Mouse (Mus musculus): ENCODE measurements around the gene Incenp.
A peak's percentile ranks its signal among the peaks of the same experiment; 100 is the strongest.
"Not testable (repeated sequence)": the region's sequence is repeated elsewhere in the genome, so short reads cannot be mapped to it uniquely, and the experiment has no call there.

Incenp gene

DNA sequence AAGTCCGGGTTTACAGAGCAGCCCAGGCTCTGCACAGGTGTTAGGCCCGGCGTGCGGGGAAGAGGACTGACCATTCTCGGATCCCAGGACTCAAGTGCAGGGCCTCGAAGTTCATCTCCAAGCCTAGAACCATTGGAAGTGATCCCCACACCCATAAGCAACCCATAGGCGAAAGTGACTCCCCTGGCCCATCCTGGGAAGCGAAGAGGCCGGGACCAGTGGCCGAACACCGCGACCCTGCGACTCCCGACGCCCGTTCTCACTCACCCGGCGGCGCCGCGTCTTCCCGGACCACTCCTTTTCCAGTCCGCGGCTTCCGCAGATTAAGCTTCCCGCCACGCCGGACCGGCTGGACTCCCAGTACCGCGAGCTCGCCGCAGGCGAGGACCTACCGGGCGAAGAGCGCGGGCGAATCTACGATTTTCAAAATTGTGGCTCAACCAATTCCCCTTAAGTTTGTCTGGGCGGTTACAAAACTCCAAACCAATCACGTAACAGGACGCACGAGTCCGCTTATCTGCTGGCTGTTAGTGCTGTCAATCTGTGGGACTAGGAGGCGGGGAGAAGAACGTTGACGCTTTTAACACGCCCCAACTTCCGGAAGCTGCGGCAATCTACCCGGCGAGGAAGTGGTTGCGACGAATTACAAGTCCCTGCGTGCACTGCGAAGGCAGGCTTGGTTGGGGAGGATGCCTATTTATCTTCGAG is at the start of gene Incenp:
Gene Incenp (minus strand): TSS at position 480 of the 708 bp plus-strand sequence.
- peak; percentile 90 to 92 for DNase-seq (ENCODE audit: low spot score in 2 of 2)

- no peak for DNase-seq (ENCODE audit: low spot score in 2 of 2)
Measured at GRCm38 (mm10) chr19:9946986-9947385, 47.6 kb upstream of the Incenp start.

GRCm38 (mm10) chr19:9945800-9946564 is 46.6 kb upstream of the Incenp start:
- no peak for DNase-seq (ENCODE audit: low spot score in 2 of 2)

DNA sequence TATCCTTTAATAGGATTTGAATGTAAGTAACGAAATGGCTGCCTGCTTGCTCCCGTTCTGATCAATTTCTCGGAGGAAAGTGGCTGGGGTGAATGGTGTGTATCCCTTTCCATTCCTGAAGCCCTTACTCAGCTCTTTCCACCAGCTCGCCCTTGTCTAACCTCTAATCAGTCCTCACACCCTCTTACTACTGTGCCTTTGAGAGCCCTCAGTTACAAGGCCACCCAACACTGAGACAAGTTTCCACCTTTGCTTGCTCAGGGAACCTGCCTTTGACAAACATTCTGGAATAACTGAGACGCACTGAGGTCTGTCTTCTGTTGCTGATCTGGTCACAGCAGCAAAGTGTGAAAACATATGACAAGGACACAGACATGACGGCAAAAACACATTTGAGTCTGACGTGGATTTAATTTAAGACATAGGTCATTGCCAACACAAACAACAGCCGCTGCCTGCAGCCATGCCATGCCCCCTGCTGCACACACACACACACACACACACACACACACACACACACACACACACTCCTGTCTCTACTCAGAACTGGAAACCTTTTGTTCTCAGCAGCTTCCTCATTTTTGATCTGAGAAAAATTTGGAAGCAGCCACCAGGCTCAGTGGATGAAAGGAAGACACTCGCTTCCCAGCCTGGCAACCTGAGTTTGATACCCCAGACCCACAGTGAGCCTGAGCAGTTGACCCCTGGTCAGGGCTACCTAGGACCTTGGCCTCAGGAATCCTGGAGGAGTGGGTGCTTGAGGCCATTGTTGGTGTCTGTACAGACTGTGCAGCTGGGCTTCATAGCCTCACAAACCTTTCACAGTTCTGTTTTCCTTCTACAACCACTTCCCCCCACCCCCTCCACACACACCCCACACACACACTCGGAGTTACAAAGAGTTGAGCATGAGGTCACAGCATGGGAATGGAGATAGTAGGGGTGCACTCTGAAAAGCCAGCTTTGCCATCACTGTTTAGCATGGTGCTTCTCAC is 43.5 kb upstream of the Incenp start:
- DNase-seq (ENCODE audit: low spot score in 2 of 2), result no peak

DNA sequence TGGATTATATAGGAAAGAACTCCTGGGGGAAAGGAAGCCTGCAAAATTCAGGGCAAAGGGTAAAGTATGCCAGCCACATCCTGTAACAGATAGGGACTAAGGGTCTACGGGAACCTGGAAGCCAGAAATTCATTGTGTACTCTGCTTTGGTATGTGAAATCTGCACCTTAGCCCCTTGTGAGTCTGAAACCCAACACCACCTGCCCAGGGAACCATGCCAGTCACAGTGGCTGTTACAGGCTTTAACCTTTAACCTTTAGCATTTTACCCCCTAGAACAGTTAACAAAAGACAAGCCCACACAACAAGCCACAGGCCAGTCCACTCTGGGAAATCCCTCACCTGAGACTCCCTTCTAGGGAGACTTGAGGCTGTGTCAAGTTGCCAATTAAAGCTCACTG is 42.5 kb upstream of the Incenp start:
- no peak for DNase-seq (ENCODE audit: low spot score in 2 of 2)

DNA sequence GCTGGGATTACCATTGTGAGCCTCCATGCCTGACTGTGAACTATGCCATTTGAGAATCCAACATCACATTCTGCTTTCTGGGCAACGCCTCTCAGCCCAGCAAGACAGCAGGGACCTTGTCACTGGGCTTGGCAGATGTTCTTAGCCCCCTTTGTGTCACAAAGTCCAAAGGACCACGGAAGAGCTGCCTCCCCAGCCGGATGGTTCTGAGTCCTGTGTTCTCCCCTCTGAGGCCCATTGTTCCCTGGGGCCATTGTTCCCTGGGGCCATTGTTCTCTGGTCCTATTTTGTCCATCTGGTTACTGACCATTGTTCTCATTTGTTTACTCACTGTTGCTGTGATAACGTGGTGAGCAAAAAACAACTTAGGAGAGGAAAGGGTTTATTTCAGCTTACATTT is 41.6 kb upstream of the Incenp start:
- no peak for DNase-seq (ENCODE audit: low spot score in 2 of 2)

DNA sequence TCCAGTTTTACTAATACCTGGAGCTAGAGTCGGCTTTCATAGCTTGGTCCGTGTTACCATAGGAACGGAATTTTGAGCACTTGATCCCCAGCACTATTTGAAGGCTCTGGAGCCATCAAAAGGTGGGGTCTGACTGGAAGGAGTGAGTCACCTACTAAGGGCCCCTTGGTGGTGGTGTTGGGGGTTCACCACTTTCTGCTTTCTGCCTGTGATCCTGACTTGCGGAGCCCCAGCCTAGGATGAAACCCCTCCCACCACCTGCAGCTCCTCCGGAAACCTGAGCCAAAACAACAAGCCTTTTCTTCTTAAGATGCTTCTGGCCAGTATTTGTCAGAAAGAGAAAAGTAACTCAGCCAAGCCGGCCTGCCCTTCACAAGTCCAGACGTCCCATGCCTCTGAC is 40.5 kb upstream of the Incenp start:
- no peak for DNase-seq (ENCODE audit: low spot score in 2 of 2)

- DNase-seq (ENCODE audit: low spot score in 2 of 2), result peak; percentile 32 to 53
Measured at GRCm38 (mm10) chr19:9938824-9939303, 39.5 kb upstream of the Incenp start.

GRCm38 (mm10) chr19:9938156-9938823 is 38.9 kb upstream of the Incenp start:
- peak in 1 of 2 experiments; percentile 23 for DNase-seq (ENCODE audit: low spot score in 2 of 2)

GRCm38 (mm10) chr19:9937428-9937827 is 38.1 kb upstream of the Incenp start:
- DNase-seq (ENCODE audit: low spot score in 2 of 2), result no peak

- DNase-seq (ENCODE audit: low spot score in 2 of 2), result no peak
Measured at GRCm38 (mm10) chr19:9936579-9936978, 37.2 kb upstream of the Incenp start.

DNA sequence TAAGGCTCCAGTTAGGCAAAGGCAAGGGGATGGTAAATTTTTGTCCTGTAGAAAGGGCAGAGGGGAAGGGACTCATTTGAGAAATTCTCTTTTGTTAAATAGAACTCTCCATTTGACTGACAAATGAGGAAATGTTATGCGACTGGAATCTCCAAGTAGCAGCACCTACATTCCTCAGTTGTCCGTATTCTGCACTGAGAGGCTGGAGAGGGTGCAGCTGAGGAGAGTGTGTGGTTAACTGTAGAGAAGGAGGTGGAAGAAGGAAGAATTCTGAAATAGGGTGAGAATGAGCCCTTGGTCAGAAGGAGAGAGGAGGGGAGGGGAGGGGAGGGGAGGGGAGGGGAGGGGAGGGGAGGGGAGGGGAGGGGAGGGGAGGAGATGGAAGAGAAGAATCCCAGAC is 34.6 kb upstream of the Incenp start:
- DNase-seq (ENCODE audit: low spot score in 2 of 2), result no peak

- DNase-seq (ENCODE audit: low spot score in 2 of 2), result not testable (repeated sequence)
Measured at GRCm38 (mm10) chr19:9931167-9931607, 31.8 kb upstream of the Incenp start.

GRCm38 (mm10) chr19:9928089-9928488 is 28.7 kb upstream of the Incenp start:
- DNase-seq (ENCODE audit: low spot score in 2 of 2), result no peak

DNA sequence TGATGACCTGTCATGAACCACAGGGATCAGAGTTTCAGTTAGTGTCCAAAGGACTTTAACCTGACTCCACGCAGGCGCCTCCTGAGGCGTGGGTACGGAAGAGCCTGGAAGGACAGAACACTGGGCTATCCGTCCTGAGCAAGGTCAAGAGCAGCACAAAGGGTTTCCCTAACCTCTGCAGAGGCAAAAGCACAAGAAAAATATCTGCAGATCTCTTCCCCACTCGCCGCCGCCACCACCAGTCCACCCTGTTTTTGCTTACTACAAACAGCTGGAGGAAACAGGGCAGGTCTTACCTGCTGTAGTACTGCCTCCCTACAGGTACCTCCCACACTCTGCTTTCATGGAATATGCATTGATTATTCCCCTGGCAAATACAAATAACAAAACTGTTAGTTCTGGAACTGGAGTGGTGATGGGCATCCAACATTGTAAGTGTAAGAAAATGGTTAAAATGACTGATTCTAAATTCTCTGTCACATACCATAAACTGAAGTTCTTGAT is 25.5 kb upstream of the Incenp start:
- DNase-seq (ENCODE audit: low spot score in 2 of 2), result no peak

- DNase-seq (ENCODE audit: low spot score in 2 of 2), result no peak
Measured at GRCm38 (mm10) chr19:9924034-9924768, 24.9 kb upstream of the Incenp start.

GRCm38 (mm10) chr19:9923048-9923447 is 23.7 kb upstream of the Incenp start:
- no peak for DNase-seq (ENCODE audit: low spot score in 2 of 2)

DNA sequence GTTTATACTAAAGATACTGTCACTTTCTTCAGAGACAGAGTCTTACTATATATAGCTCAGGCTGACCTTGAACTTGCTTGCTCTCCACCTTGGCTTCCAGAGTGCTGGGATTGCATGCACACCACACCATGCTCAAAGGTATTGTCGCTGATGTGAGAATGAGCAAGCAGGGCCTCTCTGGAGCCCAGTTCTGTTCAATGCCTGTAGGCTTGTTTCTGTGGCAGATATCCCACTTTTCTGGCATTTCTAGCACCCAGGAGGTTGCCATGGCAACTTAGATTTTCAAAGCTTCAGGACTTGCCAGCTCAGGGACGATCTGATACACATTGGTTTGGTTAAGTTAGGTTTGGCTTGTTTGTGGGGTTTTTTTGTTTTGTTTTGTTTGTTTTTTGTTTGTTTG is 22.9 kb upstream of the Incenp start:
- no peak for DNase-seq (ENCODE audit: low spot score in 2 of 2)

DNA sequence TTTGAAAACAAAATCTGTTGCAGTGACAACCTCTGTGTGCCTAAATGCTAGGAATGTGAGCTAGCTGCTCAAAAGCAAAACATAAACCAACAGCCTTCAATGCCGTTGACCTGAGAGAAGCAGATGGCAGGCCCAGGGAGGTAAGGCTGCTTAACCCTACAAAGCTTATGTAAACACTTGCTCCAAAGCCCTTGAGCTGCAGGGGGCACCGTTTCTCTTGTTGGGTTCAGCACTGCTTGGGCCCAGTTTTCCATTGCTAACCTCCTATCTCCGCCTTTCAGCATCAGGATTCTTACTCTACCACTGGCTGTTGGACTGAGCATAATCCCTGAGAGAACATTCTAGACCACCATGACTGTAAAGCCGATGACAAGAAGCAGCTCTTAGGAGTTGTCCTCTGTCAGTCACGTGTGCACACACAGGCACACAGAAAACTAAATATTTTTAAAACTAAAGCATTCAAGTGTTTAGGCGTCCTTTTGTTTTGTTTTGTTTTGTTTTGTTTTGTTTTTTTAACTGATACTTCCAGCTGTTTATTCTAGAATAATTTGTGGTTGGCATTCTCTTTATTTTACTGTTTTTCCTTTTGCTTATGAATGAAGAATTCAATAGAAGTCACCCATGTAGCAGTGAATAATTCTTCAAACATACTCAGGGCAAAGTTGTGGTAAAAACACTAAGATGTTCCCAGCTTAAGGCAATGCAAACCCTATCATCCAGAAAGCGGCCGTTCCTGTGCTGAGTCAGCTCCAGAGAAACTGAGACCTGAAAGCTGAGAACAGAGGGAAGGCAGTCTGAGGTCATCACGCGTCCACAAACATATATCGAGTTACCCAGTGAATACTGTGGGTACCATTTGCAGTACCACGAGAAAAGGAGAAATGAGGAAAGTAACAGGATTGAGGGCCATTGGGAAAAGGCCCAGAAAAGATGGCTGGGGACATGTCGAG is 21.8 kb upstream of the Incenp start:
- peak in 1 of 2 experiments; percentile 41 for DNase-seq (ENCODE audit: low spot score in 2 of 2)

All from thymus, postnatal 10 days (tissue).